Mouse (Mus musculus) neural tube, embryonic 13.5 days (tissue): ENCODE data around the gene Dand5. TPM values are rescaled to one million over a fixed set of nuclear protein-coding genes. Genes with fewer than 3 reads are reported as not detected.

ENCODE experiments used
- ATAC-seq: fragments of 200-750 bp; cut with Nextera tagmentation; 2 replicates; pipeline ENCODE4 v1.8.0; 2017; ENCODE audit warnings: low read depth, mild to moderate bottlenecking, moderate TSS enrichment, moderate library complexity
- H3K27ac ChIP-seq: fragments of 300-500 bp; sonication (generic); replicated peaks from 2 replicates; pipeline ENCODE4 v1.5.1; 2015; ENCODE audit warnings: moderate library complexity, mild to moderate bottlenecking, inconsistent platforms
- H3K27me3 ChIP-seq: fragments of 300-500 bp; sonication (generic); 2 replicates; pipeline ENCODE4 v1.6.1; 2015; ENCODE audit warnings: mild to moderate bottlenecking, inconsistent platforms
- H3K36me3 ChIP-seq: fragments of 300-500 bp; sonication (generic); 2 replicates; pipeline ENCODE4 v1.6.1; 2015; ENCODE audit warnings: mild to moderate bottlenecking, inconsistent platforms
- H3K4me1 ChIP-seq: fragments of 300-500 bp; sonication (generic); replicated peaks from 2 replicates; pipeline ENCODE4 v1.6.1; 2015; ENCODE audit warnings: inconsistent platforms
- H3K4me2 ChIP-seq: fragments of 300-500 bp; sonication (generic); 2 replicates; pipeline ENCODE4 v1.6.1; 2015; ENCODE audit warnings: inconsistent platforms, mild to moderate bottlenecking, moderate library complexity
- H3K4me3 ChIP-seq: fragments of 300-500 bp; sonication (generic); 2 replicates; pipeline ENCODE4 v1.5.1; 2015; ENCODE audit warnings: mild to moderate bottlenecking, inconsistent platforms
- H3K9ac ChIP-seq: fragments of 300-500 bp; sonication (generic); 2 replicates; pipeline ENCODE4 v1.6.1; 2015; ENCODE audit warnings: moderate library complexity, mild to moderate bottlenecking, inconsistent platforms
- H3K9me3 ChIP-seq: fragments of 300-500 bp; sonication (generic); 2 replicates; pipeline ENCODE4 v1.6.1; 2016; ENCODE audit warnings: inconsistent platforms
- WGBS: fragments of 180-500 bp; shearing (Covaris S2); methylation state at CpG from one replicate; pipeline ENCODE4 v1.1.7; 2015; 5-methylcytosine and 5-hydroxymethylcytosine counted together
- polyA plus RNA-seq: library from polyadenylated mRNA; unstranded; fragments of >200 nt; fragmentation: Nextera tagmentation; extraction: Ambion mirVana; gene quantifications from 2 replicates; pipeline ENCODE4 v1.2.1, GENCODE M21; 2015

Gene Dand5
- polyA plus RNA-seq, 1 experiment from 2014 or later = 12.3 TPM

- Histone ChIP-seq H3K27me3 (peaks cover 90% of the 10 kb centered on the region), H3K4me1 (peaks cover 66% of the 10 kb centered on the region), H3K36me3 (no peaks in the 10 kb centered on the region), H3K9ac (0 out of 2 replicates have a peak overlapping the region, but pooled peaks have one; percentile 17), H3K9me3 (no peaks in the 10 kb centered on the region), H3K4me3 (no peak overlapping the region), H3K27ac (peak overlapping the region; percentile 77), H3K4me2 (peak overlapping the region; percentile 3; the same call in 1 of the 2 replicates)
- no peak for ATAC-seq
- WGBS = 21% methylated on average over 10 of the region's 10 CpGs
Measured at GRCm38 (mm10) chr8:84777899-84778637, 44.6 kb downstream of the Dand5 start.

GRCm38 (mm10) chr8:84776569-84776968 lies 46.1 kb downstream of the Dand5 start:
- ATAC-seq = no peak
- Histone ChIP-seq H3K4me2 (no peak overlapping the region), H3K27me3 (peaks cover 90% of the 10 kb centered on the region), H3K4me1 (peaks cover 79% of the 10 kb centered on the region), H3K4me3 (no peak overlapping the region), H3K9me3 (no peaks in the 10 kb centered on the region), H3K36me3 (no peaks in the 10 kb centered on the region), H3K9ac (no peak overlapping the region), H3K27ac (peak overlapping the region; percentile 93)
- WGBS = 25% methylated on average over 1 of the region's 1 CpGs

- 5% methylated on average over 7 of the region's 7 CpGs for WGBS
- H3K9ac ChIP-seq = peak overlapping the region; percentile 61
- no peaks in the 10 kb centered on the region for H3K36me3 ChIP-seq
- peak overlapping the region; percentile 55 for H3K4me2 ChIP-seq
- H3K9me3 ChIP-seq = no peaks in the 10 kb centered on the region
- H3K27ac ChIP-seq = peak overlapping the region; percentile 93
- H3K4me1 ChIP-seq = peaks cover 85% of the 10 kb centered on the region
- ATAC-seq = no peak
- H3K27me3 ChIP-seq = peaks cover 90% of the 10 kb centered on the region
- H3K4me3 ChIP-seq = peak overlapping the region; percentile 4; the same call in 1 of the 2 replicates
Measured at GRCm38 (mm10) chr8:84775621-84776113, 47.0 kb downstream of the Dand5 start.

- Histone ChIP-seq H3K9me3 (no peaks in the 10 kb centered on the region), H3K27me3 (peaks cover 90% of the 10 kb centered on the region), H3K4me2 (peak overlapping the region; percentile 55), H3K36me3 (no peaks in the 10 kb centered on the region), H3K9ac (peak overlapping the region; percentile 61), H3K4me3 (peak overlapping the region; percentile 18; the same call in 1 of the 2 replicates), H3K4me1 (peaks cover 85% of the 10 kb centered on the region), H3K27ac (peak overlapping the region; percentile 93)
- peak; percentile 33; the same call in 1 of the 2 replicates for ATAC-seq
- 4% methylated on average over 13 of the region's 13 CpGs for WGBS
Measured at GRCm38 (mm10) chr8:84775105-84775591, 47.5 kb downstream of the Dand5 start.

GRCm38 (mm10) chr8:84774473-84774911 lies 48.1 kb downstream of the Dand5 start:
- peak overlapping the region; percentile 55 for H3K4me2 ChIP-seq

GRCm38 (mm10) chr8:84773833-84774232 lies 48.8 kb downstream of the Dand5 start:
- Histone ChIP-seq H3K27me3 (peaks cover 90% of the 10 kb centered on the region), H3K27ac (peak overlapping the region; percentile 93), H3K4me3 (peak overlapping the region; percentile 31), H3K9ac (peak overlapping the region; percentile 66), H3K4me1 (peaks cover 77% of the 10 kb centered on the region), H3K9me3 (no peaks in the 10 kb centered on the region), H3K4me2 (peak overlapping the region; percentile 55), H3K36me3 (no peaks in the 10 kb centered on the region)
- WGBS = under 1% methylated on average over 19 of the region's 19 CpGs
- peak; percentile 86 for ATAC-seq

More at GRCm38 (mm10) chr8:84774473-84774911, 48.1 kb downstream of the Dand5 start:
- Histone ChIP-seq H3K36me3 (no peaks in the 10 kb centered on the region), H3K27me3 (peaks cover 90% of the 10 kb centered on the region), H3K9ac (no peak overlapping the region), H3K9me3 (no peaks in the 10 kb centered on the region), H3K4me1 (peaks cover 83% of the 10 kb centered on the region), H3K4me3 (peak overlapping the region; percentile 31; the same call in 1 of the 2 replicates), H3K27ac (peak overlapping the region; percentile 93)
- peak; percentile 73 for ATAC-seq
- 3% methylated on average over 10 of the region's 10 CpGs for WGBS

- Histone ChIP-seq H3K36me3 (no peaks in the 10 kb centered on the region), H3K9ac (peak overlapping the region; percentile 66), H3K27me3 (peaks cover 90% of the 10 kb centered on the region), H3K9me3 (no peaks in the 10 kb centered on the region), H3K27ac (peak overlapping the region; percentile 93), H3K4me2 (peak overlapping the region; percentile 55), H3K4me1 (peaks cover 71% of the 10 kb centered on the region), H3K4me3 (peak overlapping the region; percentile 31)
- no peak for ATAC-seq
- under 1% methylated on average over 9 of the region's 9 CpGs for WGBS
Measured at GRCm38 (mm10) chr8:84773304-84773703, 49.3 kb downstream of the Dand5 start.

GRCm38 (mm10) chr8:84772628-84773027 lies 50.0 kb downstream of the Dand5 start:
- peak overlapping the region; percentile 55 for H3K4me2 ChIP-seq
- peaks cover 90% of the 10 kb centered on the region for H3K27me3 ChIP-seq
- no peak for ATAC-seq
- no peaks in the 10 kb centered on the region for H3K36me3 ChIP-seq
- 3% methylated on average over 3 of the region's 3 CpGs for WGBS
- peaks cover 69% of the 10 kb centered on the region for H3K4me1 ChIP-seq
- no peaks in the 10 kb centered on the region for H3K9me3 ChIP-seq
- H3K4me3 ChIP-seq = peak overlapping the region; percentile 31
- no peak overlapping the region for H3K27ac ChIP-seq
- H3K9ac ChIP-seq = peak overlapping the region; percentile 66

GRCm38 (mm10) chr8:84771941-84772378 lies 50.7 kb downstream of the Dand5 start:
- no peaks in the 10 kb centered on the region for H3K36me3 ChIP-seq
- H3K9ac ChIP-seq = peak overlapping the region; percentile 61
- WGBS = 4% methylated on average over 34 of the region's 34 CpGs
- no peaks in the 10 kb centered on the region for H3K9me3 ChIP-seq
- H3K4me1 ChIP-seq = peaks cover 76% of the 10 kb centered on the region
- H3K27me3 ChIP-seq = peaks cover 90% of the 10 kb centered on the region
- H3K4me2 ChIP-seq = peak overlapping the region; percentile 55
- H3K27ac ChIP-seq = peak overlapping the region; percentile 42; the same call in 1 of the 2 replicates
- peak overlapping the region; percentile 31 for H3K4me3 ChIP-seq
- no peak for ATAC-seq

GRCm38 (mm10) chr8:84771000-84771687 lies 51.5 kb downstream of the Dand5 start:
- WGBS = 29% methylated on average over 5 of the region's 5 CpGs
- Histone ChIP-seq H3K36me3 (no peaks in the 10 kb centered on the region), H3K4me1 (peaks cover 78% of the 10 kb centered on the region), H3K27ac (no peak overlapping the region), H3K27me3 (peaks cover 90% of the 10 kb centered on the region), H3K9me3 (no peaks in the 10 kb centered on the region), H3K4me3 (peak overlapping the region; percentile 31), H3K9ac (peak overlapping the region; percentile 61), H3K4me2 (peak overlapping the region; percentile 55)
- ATAC-seq = no peak

GRCm38 (mm10) chr8:84770100-84770953 lies 52.3 kb downstream of the Dand5 start:
- ATAC-seq = no peak
- WGBS = 33% methylated on average over 12 of the region's 12 CpGs
- Histone ChIP-seq H3K27ac (no peak overlapping the region), H3K4me2 (peak overlapping the region; percentile 55), H3K9me3 (no peaks in the 10 kb centered on the region), H3K9ac (peak overlapping the region; percentile 54), H3K4me3 (peak overlapping the region; percentile 31), H3K36me3 (no peaks in the 10 kb centered on the region), H3K27me3 (peaks cover 88% of the 10 kb centered on the region), H3K4me1 (peaks cover 78% of the 10 kb centered on the region)
